Comparison of ENCODE assay signal across 12 mouse cellular contexts in the genomic region with DNA sequence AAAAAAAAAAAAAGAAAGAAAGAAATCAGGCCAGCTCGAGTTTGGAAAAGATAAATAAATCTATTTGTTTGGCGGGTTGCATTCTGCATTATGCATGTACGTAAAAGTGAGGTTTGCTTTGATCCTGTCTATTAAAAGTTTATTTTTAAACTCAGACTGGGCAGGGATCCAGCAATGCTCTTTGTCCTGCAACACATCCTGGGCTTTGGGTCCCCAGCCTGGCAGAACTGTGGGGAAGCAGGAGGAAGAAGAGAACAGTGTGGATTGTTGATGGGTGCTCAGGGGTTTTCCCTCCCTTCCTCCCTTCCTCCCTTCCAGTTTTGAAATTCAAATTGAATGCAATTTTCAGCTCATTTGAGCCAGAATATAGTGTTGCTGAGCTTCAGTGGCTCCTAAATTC.
DNase-seq lines count a peak whose midpoint lies in the region; ATAC-seq lines count a peak whose summit lies in the region.
"Had no signal": no experiment of that assay in that cellular context is flagged by ENCODE, and none has a peak within 500 bp of the region (broad histone marks: within the 10 kb centered on the region; RNA-seq: fewer than 3 reads in every experiment).

No protein-coding gene starts in this region.

- DNase-seq in adrenal gland, adult 2 months, result peak; percentile 16
- no peak for DNase-seq in adrenal gland, adult 18-20 months (ENCODE audit: low spot score in 2 of 2)
- DNase-seq in lung, postnatal 10 days, result peak; percentile 6
- no peak for DNase-seq in lung, postnatal 4 days
- DNase-seq in layer of hippocampus, adult 18-20 months (ENCODE audit: low spot score in 2 of 2), result no peak
- no peak for DNase-seq in ovary, postnatal 10 days (ENCODE audit: low spot score)
- DNase-seq: cerebellum, adult 2 months; embryo, embryonic 11 days had no signal

- no peak for ATAC-seq in heart, embryonic 13.5 days (ENCODE audit: extremely low read depth, insufficient number of reproducible peaks, low FRiP score, low TSS enrichment)
- no peak for ATAC-seq in midbrain, embryonic 16.5 days

- H3K9me3 ChIP-seq in heart, embryonic 13.5 days, result no peaks in the 10 kb centered on the region
- H3K9me3 ChIP-seq in midbrain, embryonic 16.5 days (replicated peaks; ENCODE audit: control insufficient read depth, low read length, poor library complexity, severe bottlenecking), result no peaks in the 10 kb centered on the region
- H3K9me3 ChIP-seq: forebrain, embryonic 12.5 days; liver, embryonic 15.5 days had no signal

- H3K4me3 ChIP-seq in heart, embryonic 13.5 days, result 0 out of 2 replicates have a peak overlapping the region, but pooled peaks have one; percentile 2
- H3K4me3 ChIP-seq in midbrain, embryonic 16.5 days (ENCODE audit: low read depth, low read length), result no peak overlapping the region
- H3K4me3 ChIP-seq: forebrain, embryonic 12.5 days; liver, embryonic 15.5 days had no signal

- H3K27ac ChIP-seq in heart, embryonic 13.5 days (replicated peaks), result peak overlapping the region; percentile 85
- H3K27ac ChIP-seq in midbrain, embryonic 16.5 days (ENCODE audit: low read length), result peak overlapping the region; percentile 5; the same call in 1 of the 2 replicates
- H3K27ac ChIP-seq: forebrain, embryonic 12.5 days; liver, embryonic 15.5 days had no signal

- WGBS in heart, embryonic 13.5 days, result 29% methylated on average over 3 of the region's 3 CpGs
- 43% methylated on average over 3 of the region's 3 CpGs for WGBS in midbrain, embryonic 16.5 days

- peak overlapping the region; percentile 42; the same call in 1 of the 2 replicates for H3K9ac ChIP-seq in heart, embryonic 13.5 days
- no peak overlapping the region for H3K9ac ChIP-seq in midbrain, embryonic 16.5 days (ENCODE audit: low read depth, low read length)
- H3K9ac ChIP-seq: forebrain, embryonic 12.5 days; liver, embryonic 15.5 days had no signal

- no peaks in the 10 kb centered on the region for H3K36me3 ChIP-seq in heart, embryonic 13.5 days
- H3K36me3 ChIP-seq in midbrain, embryonic 16.5 days (ENCODE audit: control insufficient read depth, insufficient read depth, low read length), result no peaks in the 10 kb centered on the region
- H3K36me3 ChIP-seq: forebrain, embryonic 12.5 days; liver, embryonic 15.5 days had no signal

- H3K27me3 ChIP-seq in heart, embryonic 13.5 days (replicated peaks), result no peaks in the 10 kb centered on the region
- no peaks in the 10 kb centered on the region; the same call in 1 of the 2 replicates for H3K27me3 ChIP-seq in midbrain, embryonic 16.5 days (ENCODE audit: control insufficient read depth, insufficient read depth, low read depth, low read length)
- H3K27me3 ChIP-seq: forebrain, embryonic 12.5 days; liver, embryonic 15.5 days had no signal

- peaks cover 43% of the 10 kb centered on the region for H3K4me1 ChIP-seq in heart, embryonic 13.5 days
- peaks cover 13% of the 10 kb centered on the region; the same call in 1 of the 2 replicates for H3K4me1 ChIP-seq in midbrain, embryonic 16.5 days (ENCODE audit: control insufficient read depth, insufficient read depth, low read length)
- H3K4me1 ChIP-seq: liver, embryonic 15.5 days had no signal

- H3K4me2 ChIP-seq in heart, embryonic 13.5 days, result peak overlapping the region; percentile 56
- H3K4me2 ChIP-seq in midbrain, embryonic 16.5 days (ENCODE audit: low read length), result no peak overlapping the region
- H3K4me2 ChIP-seq: forebrain, embryonic 12.5 days; liver, embryonic 15.5 days had no signal

Comparison
In these comparisons a context has a peak if more than half of its experiments do, and no peak if none do; other contexts are left out.
1. DNase-seq: peak in adrenal gland, adult 2 months (single experiment) and lung, postnatal 10 days (single experiment); none in adrenal gland, adult 18-20 months (0 of 2), lung, postnatal 4 days (0 of 2), layer of hippocampus, adult 18-20 months (0 of 2) and ovary, postnatal 10 days (single experiment).